Mouse (Mus musculus) stomach, embryonic 14.5 days (tissue): Measurements from ENCODE around the gene B3galnt2. TPM values are rescaled to one million over a fixed set of nuclear protein-coding genes. Genes with fewer than 3 reads are reported as not detected.

ENCODE experiments used
- ATAC-seq: fragments of 200-750 bp; cut with Nextera tagmentation; 2 replicates; pipeline ENCODE4 v1.8.0; 2017; ENCODE audit warnings: low read depth, moderate TSS enrichment; ENCODE audit not compliant: insufficient number of reproducible peaks, insufficient read depth, low FRiP score
- H3K27ac ChIP-seq: fragments of 300-500 bp; sonication (generic); 2 replicates; pipeline ENCODE4 v1.5.1; 2014; ENCODE audit warnings: mild to moderate bottlenecking, low read length, moderate library complexity, mixed read lengths
- H3K27me3 ChIP-seq: fragments of 300-500 bp; sonication (generic); 2 replicates; pipeline ENCODE4 v1.6.1; 2014; ENCODE audit warnings: low read length, control low read depth, mixed read lengths; ENCODE audit not compliant: control insufficient read depth, insufficient read depth
- H3K36me3 ChIP-seq: fragments of 300-500 bp; sonication (generic); 2 replicates; pipeline ENCODE4 v1.6.1; 2014; ENCODE audit warnings: mild to moderate bottlenecking, control low read depth, low read length, moderate library complexity, mixed read lengths; ENCODE audit not compliant: control insufficient read depth, insufficient read depth
- H3K4me1 ChIP-seq: fragments of 300-500 bp; sonication (generic); 2 replicates; pipeline ENCODE4 v1.6.1; 2014; ENCODE audit warnings: low read length, control low read depth, mixed read lengths; ENCODE audit not compliant: control insufficient read depth, insufficient read depth
- H3K4me2 ChIP-seq: fragments of 300-500 bp; sonication (generic); replicated peaks from 2 replicates; pipeline ENCODE4 v1.6.1; 2014; ENCODE audit warnings: low read depth, low read length, control low read depth
- H3K4me3 ChIP-seq: fragments of 300-500 bp; sonication (generic); 2 replicates; pipeline ENCODE4 v1.5.1; 2014; ENCODE audit warnings: low read depth, low read length, control low read depth
- H3K9ac ChIP-seq: fragments of 300-500 bp; sonication (generic); replicated peaks from 2 replicates; pipeline ENCODE4 v1.6.1; 2014; ENCODE audit warnings: low read depth, mild to moderate bottlenecking, control low read depth, low read length, moderate library complexity, mixed read lengths
- H3K9me3 ChIP-seq: fragments of 300-500 bp; sonication (generic); 2 replicates; pipeline ENCODE4 v1.6.1; 2016; ENCODE audit warnings: low read depth, low read length, control low read depth; ENCODE audit not compliant: control insufficient read depth
- WGBS: fragments of 180-500 bp; shearing (Covaris S2); extraction: QIAGEN DNeasy Blood & Tissue Kit; methylation state at CpG from one replicate; pipeline ENCODE4 v1.1.7; 2014; 5-methylcytosine and 5-hydroxymethylcytosine counted together
- polyA plus RNA-seq: library from polyadenylated mRNA; unstranded; fragments of >200 nt; fragmentation: Nextera tagmentation; extraction: Ambion mirVana; gene quantifications from 2 replicates; pipeline ENCODE4 v1.2.1, GENCODE M21; 2014

Gene B3galnt2
- polyA plus RNA-seq, 1 experiment from 2014 or later, result 45.6 TPM

- Histone ChIP-seq H3K9me3 (no peaks in the 10 kb centered on the region), H3K27ac (no peak overlapping the region), H3K4me2 (no peak overlapping the region), H3K4me1 (no peaks in the 10 kb centered on the region), H3K36me3 (peaks cover 24% of the 10 kb centered on the region), H3K9ac (no peak overlapping the region), H3K27me3 (no peaks in the 10 kb centered on the region), H3K4me3 (no peak overlapping the region)
- WGBS, result 70% methylated on average over 2 of the region's 2 CpGs
- ATAC-seq, result no peak
Observed at GRCm38 (mm10) chr13:13990391-13990790, 36.1 kb downstream of the B3galnt2 start.

- peaks cover 43% of the 10 kb centered on the region for H3K36me3 ChIP-seq
- H3K27me3 ChIP-seq, result no peaks in the 10 kb centered on the region
- no peak overlapping the region for H3K4me3 ChIP-seq
- ATAC-seq, result no peak
- no peaks in the 10 kb centered on the region for H3K9me3 ChIP-seq
- no peaks in the 10 kb centered on the region for H3K4me1 ChIP-seq
- no peak overlapping the region for H3K4me2 ChIP-seq
- no peak overlapping the region for H3K9ac ChIP-seq
- no peak overlapping the region for H3K27ac ChIP-seq
- WGBS, result 80% methylated on average over 3 of the region's 3 CpGs
Observed at GRCm38 (mm10) chr13:13993041-13993440, 38.8 kb downstream of the B3galnt2 start.

- Histone ChIP-seq H3K9me3 (no peaks in the 10 kb centered on the region), H3K27me3 (no peaks in the 10 kb centered on the region), H3K27ac (no peak overlapping the region), H3K4me3 (no peak overlapping the region), H3K9ac (no peak overlapping the region), H3K4me2 (no peak overlapping the region), H3K36me3 (peaks cover 59% of the 10 kb centered on the region), H3K4me1 (no peaks in the 10 kb centered on the region)
- 91% methylated on average over 5 of the region's 5 CpGs for WGBS
- ATAC-seq, result no peak
Observed at GRCm38 (mm10) chr13:13995046-13995445, 40.8 kb downstream of the B3galnt2 start.

GRCm38 (mm10) chr13:13997476-13997875, 43.2 kb downstream of the B3galnt2 start:
- WGBS, result 61% methylated on average over 5 of the region's 5 CpGs
- no peak for ATAC-seq
- Histone ChIP-seq H3K36me3 (peaks cover 70% of the 10 kb centered on the region), H3K4me2 (no peak overlapping the region), H3K4me1 (no peaks in the 10 kb centered on the region), H3K4me3 (no peak overlapping the region), H3K9ac (no peak overlapping the region), H3K27me3 (no peaks in the 10 kb centered on the region), H3K27ac (no peak overlapping the region), H3K9me3 (no peaks in the 10 kb centered on the region)

GRCm38 (mm10) chr13:14002706-14003105, 48.4 kb downstream of the B3galnt2 start:
- H3K9ac ChIP-seq, result no peak overlapping the region
- H3K9me3 ChIP-seq, result no peaks in the 10 kb centered on the region
- 58% methylated on average over 2 of the region's 2 CpGs for WGBS
- no peaks in the 10 kb centered on the region for H3K4me1 ChIP-seq
- no peak overlapping the region for H3K27ac ChIP-seq
- no peak overlapping the region for H3K4me2 ChIP-seq
- H3K36me3 ChIP-seq, result peaks cover 52% of the 10 kb centered on the region
- no peaks in the 10 kb centered on the region for H3K27me3 ChIP-seq
- H3K4me3 ChIP-seq, result no peak overlapping the region
- ATAC-seq, result no peak; the same call in 1 of the 2 replicates

- WGBS, result 73% methylated on average over 4 of the region's 4 CpGs
- no peak for ATAC-seq
- peaks cover 44% of the 10 kb centered on the region for H3K36me3 ChIP-seq
- H3K9ac ChIP-seq, result no peak overlapping the region
- no peak overlapping the region for H3K4me3 ChIP-seq
- no peak overlapping the region for H3K4me2 ChIP-seq
- no peaks in the 10 kb centered on the region for H3K27me3 ChIP-seq
- no peaks in the 10 kb centered on the region for H3K4me1 ChIP-seq
- no peaks in the 10 kb centered on the region for H3K9me3 ChIP-seq
- no peak overlapping the region for H3K27ac ChIP-seq
Observed at GRCm38 (mm10) chr13:14004086-14004485, 49.8 kb downstream of the B3galnt2 start.

- no peak overlapping the region for H3K4me2 ChIP-seq
- no peak for ATAC-seq
- H3K27ac ChIP-seq, result no peak overlapping the region
- peaks cover 44% of the 10 kb centered on the region for H3K36me3 ChIP-seq
- no peak overlapping the region for H3K4me3 ChIP-seq
- H3K9ac ChIP-seq, result no peak overlapping the region
- H3K9me3 ChIP-seq, result no peaks in the 10 kb centered on the region
- no peaks in the 10 kb centered on the region for H3K27me3 ChIP-seq
- H3K4me1 ChIP-seq, result no peaks in the 10 kb centered on the region
- WGBS, result 86% methylated on average over 5 of the region's 5 CpGs
Observed at GRCm38 (mm10) chr13:14004999-14005398, 50.7 kb downstream of the B3galnt2 start.

- no peaks in the 10 kb centered on the region for H3K9me3 ChIP-seq
- peaks cover 41% of the 10 kb centered on the region for H3K36me3 ChIP-seq
- no peak for ATAC-seq
- no peak overlapping the region for H3K9ac ChIP-seq
- H3K27ac ChIP-seq, result no peak overlapping the region
- H3K4me3 ChIP-seq, result no peak overlapping the region
- no peaks in the 10 kb centered on the region for H3K27me3 ChIP-seq
- no peaks in the 10 kb centered on the region for H3K4me1 ChIP-seq
- 52% methylated on average over 2 of the region's 2 CpGs for WGBS
- no peak overlapping the region for H3K4me2 ChIP-seq
Observed at GRCm38 (mm10) chr13:14006056-14006455, 51.8 kb downstream of the B3galnt2 start.

- 90% methylated on average over 4 of the region's 4 CpGs for WGBS
- no peak for ATAC-seq
Observed at GRCm38 (mm10) chr13:14011454-14011995, 57.3 kb downstream of the B3galnt2 start.

More at GRCm38 (mm10) chr13:14011454-14011995, 57.3 kb downstream of the B3galnt2 start:
- Histone ChIP-seq H3K4me1 (no peaks in the 10 kb centered on the region), H3K27ac (no peak overlapping the region), H3K4me2 (no peak overlapping the region), H3K9ac (no peak overlapping the region), H3K9me3 (no peaks in the 10 kb centered on the region), H3K4me3 (no peak overlapping the region), H3K27me3 (no peaks in the 10 kb centered on the region), H3K36me3 (peaks cover 22% of the 10 kb centered on the region)
